Mouse (Mus musculus): ENCODE measurements around the gene Galnt9.

- TF ChIP-seq CTCF (IDR thresholded peaks at IDR 0.05; ENCODE audit: borderline replicate concordance, insufficient read depth, low read length) (no peak), POLR2A (IDR thresholded peaks at IDR 0.05; ENCODE audit: low read depth, low read length) (no peak)
These were observed 63.6 kb downstream of the Galnt9 start for GRCm38 (mm10) chr5:110607767-110608166.
